Mouse (Mus musculus) forebrain, embryonic 14.5 days (tissue): Measurements from ENCODE around the gene Defa34. TPM values are rescaled to one million over a fixed set of nuclear protein-coding genes. Genes with fewer than 3 reads are reported as not detected.
"Not testable (repeated sequence)": the region's sequence is repeated elsewhere in the genome, so short reads cannot be mapped to it uniquely, and the experiment has no call there.

Experiments
- ATAC-seq: fragments of 200-750 bp; cut with Nextera tagmentation; 2 replicates; pipeline ENCODE4 v1.8.0; 2017; ENCODE audit warnings: mild to moderate bottlenecking, moderate library complexity
- DNase-seq: peaks from one replicate; pipeline ENCODE4 v3.0.0-alpha.2; 2015; ENCODE audit warnings: low spot score
- H3K27ac ChIP-seq: fragments of 300-500 bp; sonication (generic); 2 replicates; pipeline ENCODE4 v1.5.1; 2014; ENCODE audit warnings: low read depth, mild to moderate bottlenecking, control low read depth, low read length, moderate library complexity
- H3K27me3 ChIP-seq: fragments of 300-500 bp; sonication (generic); replicated peaks from 2 replicates; pipeline ENCODE4 v1.6.1; 2014; ENCODE audit warnings: low read length, control low read depth, mixed read lengths; ENCODE audit not compliant: control insufficient read depth, insufficient read depth
- H3K36me3 ChIP-seq: fragments of 300-500 bp; sonication (generic); 2 replicates; pipeline ENCODE4 v1.6.1; 2014; ENCODE audit warnings: low read length, control low read depth; ENCODE audit not compliant: control insufficient read depth, insufficient read depth
- H3K4me1 ChIP-seq: fragments of 300-500 bp; sonication (generic); 2 replicates; pipeline ENCODE4 v1.6.1; 2014; ENCODE audit warnings: antibody characterized with exemption, low read length, control low read depth; ENCODE audit not compliant: control insufficient read depth, insufficient read depth
- H3K4me2 ChIP-seq: fragments of 300-500 bp; sonication (generic); 2 replicates; pipeline ENCODE4 v1.6.1; 2014; ENCODE audit warnings: mild to moderate bottlenecking, control low read depth, low read length
- H3K4me3 ChIP-seq: fragments of 300-500 bp; sonication (generic); 2 replicates; pipeline ENCODE4 v1.5.1; 2014; ENCODE audit warnings: low read depth, low read length, control low read depth
- H3K9ac ChIP-seq: fragments of 300-500 bp; sonication (generic); 2 replicates; pipeline ENCODE4 v1.6.1; 2014; ENCODE audit warnings: mild to moderate bottlenecking, low read length, control low read depth, moderate library complexity
- H3K9me3 ChIP-seq: fragments of 300-500 bp; sonication (generic); replicated peaks from 2 replicates; pipeline ENCODE4 v1.6.1; 2016; ENCODE audit warnings: low read length, control low read depth, mixed read lengths; ENCODE audit not compliant: control insufficient read depth
- WGBS: fragments of 180-500 bp; shearing (Covaris S2); extraction: QIAGEN DNeasy Blood & Tissue Kit; methylation state at CpG from one replicate; pipeline ENCODE4 v1.1.7; 2014; 5-methylcytosine and 5-hydroxymethylcytosine counted together
- polyA plus RNA-seq: library from polyadenylated mRNA; unstranded; fragments of >200 nt; fragmentation: Nextera tagmentation; extraction: Ambion mirVana; gene quantifications from 2 replicates; pipeline ENCODE4 v1.2.1, GENCODE M21; 2014

The Defa34 gene
- not detected in 2 replicates for polyA plus RNA-seq

GRCm38 (mm10) chr8:21665497-21665896, at the start of gene Defa34:
TSS of gene Defa34 (plus strand) at chr8:21665797.
- not testable (repeated sequence) for H3K4me2 ChIP-seq, H3K27me3 ChIP-seq, H3K36me3 ChIP-seq, H3K9ac ChIP-seq, H3K4me3 ChIP-seq, H3K27ac ChIP-seq, DNase-seq, H3K9me3 ChIP-seq, H3K4me1 ChIP-seq, ATAC-seq
- 100% methylated on average over 1 of the region's 1 CpGs for WGBS

- H3K36me3 ChIP-seq, ATAC-seq, H3K4me2 ChIP-seq, DNase-seq, H3K4me3 ChIP-seq, H3K4me1 ChIP-seq, H3K27ac ChIP-seq, H3K27me3 ChIP-seq, H3K9me3 ChIP-seq, H3K9ac ChIP-seq: not testable (repeated sequence)
- no CpG with 5 or more reads among the region's 1 CpGs for WGBS
These were observed 47.7 kb upstream of the Defa34 start, which contains the start of gene Defa26 for GRCm38 (mm10) chr8:21617883-21618282. TSS of gene Defa26 (plus strand) at chr8:21618183.

DNA sequence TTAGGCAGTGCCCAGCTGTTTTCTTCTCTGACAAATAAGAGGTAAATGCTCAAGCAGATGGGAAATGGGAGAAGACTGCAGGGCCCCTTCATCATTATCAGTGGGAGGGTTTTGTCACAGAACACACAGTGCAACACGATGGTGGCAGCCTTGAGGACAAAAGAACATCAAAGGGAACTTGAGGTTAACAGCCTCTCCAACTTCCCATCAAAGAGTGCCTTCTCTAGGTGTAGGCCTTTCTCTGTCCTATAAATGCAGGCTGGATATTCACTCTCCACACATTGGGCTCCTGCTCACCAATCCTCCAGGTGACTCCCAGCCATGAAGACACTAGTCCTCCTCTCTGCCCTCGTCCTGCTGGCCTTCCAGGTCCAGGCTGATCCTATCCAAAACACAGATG, 10.1 kb upstream of the Defa34 start, which contains the start of gene Defa17:
Gene Defa17 (plus strand): TSS at position 301 of the 400 bp plus-strand sequence.
- no CpG with 5 or more reads among the region's 2 CpGs for WGBS
- not testable (repeated sequence) for H3K9me3 ChIP-seq, H3K36me3 ChIP-seq, ATAC-seq, H3K9ac ChIP-seq, H3K4me2 ChIP-seq, H3K4me1 ChIP-seq, H3K4me3 ChIP-seq, H3K27me3 ChIP-seq, DNase-seq, H3K27ac ChIP-seq

DNA sequence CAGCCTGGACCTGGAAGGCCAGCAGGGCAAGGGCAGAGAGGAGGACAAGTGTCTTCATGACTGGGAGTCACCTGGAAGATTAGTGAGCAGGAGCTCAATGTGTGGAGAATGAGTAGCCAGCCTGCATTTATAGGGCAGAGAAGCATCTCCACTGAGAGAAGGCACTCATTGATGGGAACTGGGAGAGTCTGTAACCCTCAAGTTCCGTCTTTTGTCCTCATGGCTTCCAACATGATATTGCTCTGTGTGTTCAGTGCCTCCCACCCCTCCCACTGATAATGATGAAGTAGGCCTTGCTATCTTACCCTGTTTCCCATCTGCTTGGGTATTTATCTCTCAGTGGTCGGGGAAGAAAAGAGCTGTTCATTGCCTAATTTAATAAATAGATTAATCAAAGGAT, 37.9 kb downstream of the Defa34 start, which contains the start of gene AY761184:
Gene AY761184 (minus strand): TSS at position 101 of the 400 bp plus-strand sequence.
- H3K4me3 ChIP-seq, H3K27me3 ChIP-seq, DNase-seq, ATAC-seq, H3K4me2 ChIP-seq, H3K9me3 ChIP-seq, H3K27ac ChIP-seq, H3K36me3 ChIP-seq, H3K9ac ChIP-seq, H3K4me1 ChIP-seq: not testable (repeated sequence)
- 88% methylated on average over 2 of the region's 2 CpGs for whole genome bisulfite sequencing

Other genes with a start within 250 kb of the Defa34 start
- gene Defa36, start 238.4 kb upstream of the Defa34 start, polyA plus RNA-seq, result not detected in 2 replicates
- gene Gm7849, start 209.2 kb upstream of the Defa34 start, polyA plus RNA-seq, result not detected in 2 replicates
- gene Defa20, start 156.5 kb upstream of the Defa34 start, polyA plus RNA-seq, result not detected in 2 replicates
- gene Defa32, start 136.8 kb upstream of the Defa34 start, polyA plus RNA-seq, result not detected in 2 replicates
- not detected in 2 replicates for gene Defa37, start 100.4 kb upstream of the Defa34 start, polyA plus RNA-seq
- not detected in 2 replicates for gene Defa28, start 82.8 kb upstream of the Defa34 start, polyA plus RNA-seq
- gene Gm7861, start 71.3 kb upstream of the Defa34 start, polyA plus RNA-seq, result not detected in 2 replicates
- gene Defa26, start 47.6 kb upstream of the Defa34 start, polyA plus RNA-seq, result not detected in 2 replicates
- gene Defa17, start 10.0 kb upstream of the Defa34 start, polyA plus RNA-seq, result not detected in 2 replicates
- gene AY761184, start 37.8 kb downstream of the Defa34 start, polyA plus RNA-seq, result not detected in 2 replicates
- gene Defa24, start 68.7 kb downstream of the Defa34 start, polyA plus RNA-seq, result not detected in 2 replicates
- not detected in 2 replicates for gene Defb50, start 157.7 kb downstream of the Defa34 start, polyA plus RNA-seq
- not detected in 2 replicates for gene Defb2, start 174.1 kb downstream of the Defa34 start, polyA plus RNA-seq
- gene Defb10, start 193.1 kb downstream of the Defa34 start, polyA plus RNA-seq, result not detected in 2 replicates
- not detected in 2 replicates for gene Defb9, start 219.6 kb downstream of the Defa34 start, polyA plus RNA-seq
- 9.5 and 13.5 TPM in 2 replicates for gene Defb11, start 240.6 kb downstream of the Defa34 start, polyA plus RNA-seq